In the genomic region with DNA sequence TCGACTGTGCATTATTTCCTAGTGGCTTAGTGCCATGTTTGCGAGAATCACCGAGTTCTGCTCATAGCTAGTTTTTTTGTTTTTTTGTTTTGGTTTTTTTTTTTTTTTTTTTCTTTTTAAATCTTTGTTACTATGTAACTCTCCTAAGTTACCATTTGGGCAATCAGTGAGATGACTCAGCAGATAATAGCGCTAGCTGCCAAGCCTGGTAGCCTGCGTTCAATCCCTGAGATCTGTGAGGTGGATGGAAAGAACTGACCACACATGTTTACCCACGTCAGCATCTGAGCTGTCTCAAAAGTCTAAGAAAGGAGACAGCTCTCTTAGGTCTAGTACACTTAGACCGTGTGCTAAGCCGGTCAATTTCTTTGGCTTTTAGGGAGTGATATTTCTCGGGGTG, we compare ENCODE assay signal across 10 mouse cellular contexts.
DNase-seq lines count a peak whose midpoint lies in the region; ATAC-seq and TF ChIP-seq lines count a peak whose summit lies in the region.
"Had no signal": no experiment of that assay in that cellular context is flagged by ENCODE, and none has a peak within 500 bp of the region (broad histone marks: within the 10 kb centered on the region; RNA-seq: fewer than 3 reads in every experiment).

No protein-coding gene starts in this region.

- no peaks in the 10 kb centered on the region for H3K36me3 ChIP-seq in forebrain, embryonic 12.5 days (replicated peaks)
- no peaks in the 10 kb centered on the region for H3K36me3 ChIP-seq in forebrain, postnatal 0 days (ENCODE audit: insufficient read depth)
- no peaks in the 10 kb centered on the region for H3K36me3 ChIP-seq in lung, embryonic 15.5 days
- no peaks in the 10 kb centered on the region for H3K36me3 ChIP-seq in embryonic facial prominence, embryonic 14.5 days (ENCODE audit: control insufficient read depth, insufficient read depth, low read length)
- H3K36me3 ChIP-seq: embryonic facial prominence, embryonic 12.5 days had no signal

- no peak for TF ChIP-seq CTCF in forebrain, postnatal 0 days (IDR thresholded peaks at IDR 0.05; ENCODE audit: low read depth)
- no peak for TF ChIP-seq CTCF in olfactory bulb, adult 2 months (IDR thresholded peaks at IDR 0.05; ENCODE audit: insufficient read depth, low read depth, low read length)

- peak overlapping the region; percentile 21; the same call in 1 of the 2 replicates for H3K27ac ChIP-seq in forebrain, embryonic 12.5 days
- H3K27ac ChIP-seq in forebrain, postnatal 0 days (ENCODE audit: low read depth, low read length) = no peak overlapping the region; the same call in 1 of the 2 replicates
- H3K27ac ChIP-seq in lung, embryonic 15.5 days = peak overlapping the region; percentile 16; the same call in 1 of the 2 replicates
- peak overlapping the region; percentile 44; the same call in 1 of the 2 replicates for H3K27ac ChIP-seq in embryonic facial prominence, embryonic 14.5 days (replicated peaks; ENCODE audit: low read depth, low read length)
- H3K27ac ChIP-seq in olfactory bulb, adult 2 months (ENCODE audit: insufficient read depth, low read depth, low read length) = peak overlapping the region; percentile 73
- H3K27ac ChIP-seq: embryonic facial prominence, embryonic 12.5 days had no signal

- H3K4me2 ChIP-seq in forebrain, embryonic 12.5 days = no peak overlapping the region
- no peak overlapping the region for H3K4me2 ChIP-seq in forebrain, postnatal 0 days (ENCODE audit: low read depth)
- no peak overlapping the region for H3K4me2 ChIP-seq in lung, embryonic 15.5 days
- H3K4me2 ChIP-seq in embryonic facial prominence, embryonic 14.5 days (ENCODE audit: low read depth, low read length) = no peak overlapping the region
- H3K4me2 ChIP-seq: embryonic facial prominence, embryonic 12.5 days had no signal

- WGBS in forebrain, embryonic 12.5 days = 84% methylated on average over 9 of the region's 9 CpGs
- 68% methylated on average over 9 of the region's 9 CpGs for WGBS in forebrain, postnatal 0 days
- WGBS in lung, embryonic 15.5 days = 62% methylated on average over 9 of the region's 9 CpGs
- 59% methylated on average over 9 of the region's 9 CpGs for WGBS in embryonic facial prominence, embryonic 14.5 days
- 24% methylated on average over 9 of the region's 9 CpGs for WGBS in olfactory bulb, adult 2 months

- H3K4me1 ChIP-seq in forebrain, embryonic 12.5 days = peaks cover 50% of the 10 kb centered on the region
- no peaks in the 10 kb centered on the region; the same call in 1 of the 2 replicates for H3K4me1 ChIP-seq in forebrain, postnatal 0 days (ENCODE audit: insufficient read depth)
- H3K4me1 ChIP-seq in lung, embryonic 15.5 days = peaks cover 37% of the 10 kb centered on the region
- peaks cover 26% of the 10 kb centered on the region for H3K4me1 ChIP-seq in embryonic facial prominence, embryonic 14.5 days (ENCODE audit: control insufficient read depth, insufficient read depth, low read length)
- peaks cover 63% of the 10 kb centered on the region for H3K4me1 ChIP-seq in olfactory bulb, adult 2 months (ENCODE audit: control insufficient read depth, insufficient read depth, low read length)

- H3K4me3 ChIP-seq in forebrain, embryonic 12.5 days (replicated peaks) = no peak overlapping the region
- H3K4me3 ChIP-seq in forebrain, postnatal 0 days (ENCODE audit: low read depth, low read length) = no peak overlapping the region
- no peak overlapping the region for H3K4me3 ChIP-seq in lung, embryonic 15.5 days
- no peak overlapping the region for H3K4me3 ChIP-seq in embryonic facial prominence, embryonic 14.5 days (ENCODE audit: low read depth, low read length)
- H3K4me3 ChIP-seq in olfactory bulb, adult 2 months (ENCODE audit: insufficient read depth, low read depth, low read length) = no peak overlapping the region
- H3K4me3 ChIP-seq: embryonic facial prominence, embryonic 12.5 days had no signal

- no peak for DNase-seq in forebrain, postnatal 0 days
- DNase-seq in lung, postnatal 14 days = no peak
- DNase-seq in embryonic facial prominence, embryonic 14.5 days (ENCODE audit: low spot score) = no peak
- no peak for DNase-seq in right cerebral cortex, postnatal 36 days (ENCODE audit: low spot score in 2 of 2)
- no peak for DNase-seq in heart, postnatal 4 days
- DNase-seq: thymus, adult 18-20 months had no signal

- no peak for TF ChIP-seq POLR2A in olfactory bulb, adult 2 months (IDR thresholded peaks at IDR 0.05; ENCODE audit: insufficient read depth, low read depth, low read length)

- H3K9me3 ChIP-seq in forebrain, embryonic 12.5 days = no peaks in the 10 kb centered on the region
- no peaks in the 10 kb centered on the region for H3K9me3 ChIP-seq in forebrain, postnatal 0 days (ENCODE audit: low read length)
- no peaks in the 10 kb centered on the region for H3K9me3 ChIP-seq in lung, embryonic 15.5 days
- H3K9me3 ChIP-seq in embryonic facial prominence, embryonic 14.5 days (ENCODE audit: control insufficient read depth, low read length) = no peaks in the 10 kb centered on the region
- H3K9me3 ChIP-seq: embryonic facial prominence, embryonic 12.5 days had no signal

- no peak for ATAC-seq in forebrain, embryonic 12.5 days (ENCODE audit: low FRiP score)
- ATAC-seq in forebrain, postnatal 0 days = no peak
- no peak for ATAC-seq in lung, embryonic 15.5 days (ENCODE audit: borderline replicate concordance, extremely low read depth, low FRiP score, low TSS enrichment)
- no peak for ATAC-seq in embryonic facial prominence, embryonic 14.5 days (ENCODE audit: low read depth)

- H3K27me3 ChIP-seq in forebrain, embryonic 12.5 days = no peaks in the 10 kb centered on the region
- H3K27me3 ChIP-seq in forebrain, postnatal 0 days (ENCODE audit: insufficient read depth, low read length) = no peaks in the 10 kb centered on the region
- no peaks in the 10 kb centered on the region for H3K27me3 ChIP-seq in lung, embryonic 15.5 days
- no peaks in the 10 kb centered on the region for H3K27me3 ChIP-seq in embryonic facial prominence, embryonic 14.5 days (replicated peaks; ENCODE audit: control insufficient read depth, insufficient read depth, low read length)
- H3K27me3 ChIP-seq: embryonic facial prominence, embryonic 12.5 days had no signal

- H3K9ac ChIP-seq in forebrain, embryonic 12.5 days = no peak overlapping the region
- no peak overlapping the region for H3K9ac ChIP-seq in forebrain, postnatal 0 days
- H3K9ac ChIP-seq in lung, embryonic 15.5 days = no peak overlapping the region
- no peak overlapping the region; the same call in 1 of the 2 replicates for H3K9ac ChIP-seq in embryonic facial prominence, embryonic 14.5 days (ENCODE audit: low read depth, low read length)
- H3K9ac ChIP-seq: embryonic facial prominence, embryonic 12.5 days had no signal
